Mouse (Mus musculus): Measurements from ENCODE around the gene Lgals3bp. TPM values are rescaled to one million over a fixed set of nuclear protein-coding genes. Genes with fewer than 3 reads are reported as not detected.

Gene Lgals3bp
- polyA plus RNA-seq, 2 experiments: 30.1 to 36.6 TPM

GRCm38 (mm10) chr11:118428460-118428868 is 26.6 kb upstream of the Lgals3bp start:
- H3K4me1 ChIP-seq (replicated peaks; ENCODE audit: control insufficient read depth in 2 of 2, insufficient read depth in 2 of 2, low read length in 1 of 2): peaks cover 0 to 4% of the 10 kb centered on the region in 2 experiments; a peak in 2 of 4 replicates
- no peak for ATAC-seq (ENCODE audit: insufficient read depth)
- no peak for DNase-seq (ENCODE audit: low read depth in 3 of 3, low spot score in 3 of 3)
- H3K9me3 ChIP-seq (ENCODE audit: control insufficient read depth, low read length): no peaks in the 10 kb centered on the region
- H3K4me3 ChIP-seq (ENCODE audit: insufficient read depth in 1 of 2, low read depth in 2 of 2, low read length in 2 of 2): peak overlapping the region in 1 of 2 experiments; percentile 45; a peak in 2 of 4 replicates
- H3K27me3 ChIP-seq (ENCODE audit: control insufficient read depth, insufficient read depth, low read length): no peaks in the 10 kb centered on the region
- no peaks in the 10 kb centered on the region for H3K36me3 ChIP-seq (replicated peaks; ENCODE audit: control insufficient read depth, insufficient read depth, low read depth)
- 14% methylated on average over 11 of the region's 11 CpGs for WGBS (ENCODE audit: insufficient replicate concordance)
- no peak for TF ChIP-seq CTCF (IDR thresholded peaks at IDR 0.05; ENCODE audit: low read depth)
- no peak for TF ChIP-seq EP300 (IDR thresholded peaks at IDR 0.05; ENCODE audit: low read depth)
- H3K4me2 ChIP-seq (ENCODE audit: low read depth): no peak overlapping the region
- H3K27ac ChIP-seq: no peak overlapping the region
- H3K9ac ChIP-seq (replicated peaks): no peak overlapping the region

- no peak for ATAC-seq (ENCODE audit: insufficient read depth)
- TF ChIP-seq CTCF (IDR thresholded peaks at IDR 0.05; ENCODE audit: low read depth): no peak
- TF ChIP-seq EP300 (IDR thresholded peaks at IDR 0.05; ENCODE audit: low read depth): no peak
- Histone ChIP-seq H3K4me2 (ENCODE audit: low read depth) (no peak within 1 kb of the TSS), H3K36me3 (replicated peaks; ENCODE audit: control insufficient read depth, insufficient read depth, low read depth) (no peaks in the 10 kb centered on the region), H3K9me3 (ENCODE audit: control insufficient read depth, low read length) (no peaks in the 10 kb centered on the region), H3K9ac (replicated peaks) (no peak within 1 kb of the TSS), H3K27ac (no peak within 1 kb of the TSS), H3K4me3 (ENCODE audit: insufficient read depth in 1 of 2, low read depth in 2 of 2, low read length in 2 of 2) (peak within 1 kb of the TSS in 1 of 2 experiments; percentile 45; a peak in 2 of 4 replicates), H3K4me1 (replicated peaks; ENCODE audit: control insufficient read depth in 2 of 2, insufficient read depth in 2 of 2, low read length in 1 of 2) (peaks cover 0 to 4% of the 10 kb centered on the region in 2 experiments; a peak in 2 of 4 replicates), H3K27me3 (ENCODE audit: control insufficient read depth, insufficient read depth, low read length) (no peaks in the 10 kb centered on the region)
- DNase-seq (ENCODE audit: low read depth in 3 of 3, low spot score in 3 of 3): no peak
- under 1% methylated on average over 8 of the region's 8 CpGs for WGBS (ENCODE audit: insufficient replicate concordance)
Observed at GRCm38 (mm10) chr11:118427986-118428385, 26.1 kb upstream of the Lgals3bp start, which contains the start of gene C1qtnf1. C1qtnf1 (plus strand) TSS chr11:118428203.

- no peak for ATAC-seq (ENCODE audit: insufficient read depth)
- Histone ChIP-seq H3K9ac (replicated peaks) (no peak overlapping the region), H3K27ac (no peak overlapping the region)
Observed at GRCm38 (mm10) chr11:118427266-118427779, 25.4 kb upstream of the Lgals3bp start.

GRCm38 (mm10) chr11:118426765-118427164 is 24.9 kb upstream of the Lgals3bp start:
- Histone ChIP-seq H3K9ac (replicated peaks) (no peak overlapping the region), H3K27me3 (ENCODE audit: control insufficient read depth, insufficient read depth, low read length) (no peaks in the 10 kb centered on the region), H3K9me3 (ENCODE audit: control insufficient read depth, low read length) (no peaks in the 10 kb centered on the region), H3K4me1 (replicated peaks; ENCODE audit: control insufficient read depth in 2 of 2, insufficient read depth in 2 of 2, low read length in 1 of 2) (peaks cover 0 to 4% of the 10 kb centered on the region in 2 experiments; a peak in 2 of 4 replicates), H3K4me3 (ENCODE audit: insufficient read depth in 1 of 2, low read depth in 2 of 2, low read length in 2 of 2) (no peak overlapping the region), H3K4me2 (ENCODE audit: low read depth) (no peak overlapping the region), H3K27ac (no peak overlapping the region), H3K36me3 (replicated peaks; ENCODE audit: control insufficient read depth, insufficient read depth, low read depth) (no peaks in the 10 kb centered on the region)
- 46% methylated on average over 5 of the region's 5 CpGs for WGBS (ENCODE audit: insufficient replicate concordance)
- no peak for DNase-seq (ENCODE audit: low read depth in 3 of 3, low spot score in 3 of 3)
- ATAC-seq (ENCODE audit: insufficient read depth): no peak
- TF ChIP-seq EP300 (IDR thresholded peaks at IDR 0.05; ENCODE audit: low read depth): no peak
- no peak for TF ChIP-seq CTCF (IDR thresholded peaks at IDR 0.05; ENCODE audit: low read depth)

More at GRCm38 (mm10) chr11:118427266-118427779, 25.4 kb upstream of the Lgals3bp start:
- Histone ChIP-seq H3K9me3 (ENCODE audit: control insufficient read depth, low read length) (no peaks in the 10 kb centered on the region), H3K27me3 (ENCODE audit: control insufficient read depth, insufficient read depth, low read length) (no peaks in the 10 kb centered on the region), H3K4me3 (ENCODE audit: insufficient read depth in 1 of 2, low read depth in 2 of 2, low read length in 2 of 2) (no peak overlapping the region), H3K4me2 (ENCODE audit: low read depth) (no peak overlapping the region), H3K4me1 (replicated peaks; ENCODE audit: control insufficient read depth in 2 of 2, insufficient read depth in 2 of 2, low read length in 1 of 2) (peaks cover 0 to 4% of the 10 kb centered on the region in 2 experiments; a peak in 2 of 4 replicates), H3K36me3 (replicated peaks; ENCODE audit: control insufficient read depth, insufficient read depth, low read depth) (no peaks in the 10 kb centered on the region)
- no peak for TF ChIP-seq EP300 (IDR thresholded peaks at IDR 0.05; ENCODE audit: low read depth)
- TF ChIP-seq CTCF (IDR thresholded peaks at IDR 0.05; ENCODE audit: low read depth): no peak
- WGBS (ENCODE audit: insufficient replicate concordance): 20% methylated on average over 3 of the region's 3 CpGs
- DNase-seq (ENCODE audit: low read depth in 3 of 3, low spot score in 3 of 3): no peak

GRCm38 (mm10) chr11:118424621-118425335 is 22.9 kb upstream of the Lgals3bp start:
- H3K9me3 ChIP-seq (ENCODE audit: control insufficient read depth, low read length): no peaks in the 10 kb centered on the region
- no peak for TF ChIP-seq EP300 (IDR thresholded peaks at IDR 0.05; ENCODE audit: low read depth)
- 0 out of 2 replicates have a peak, but pooled peaks have one; percentile 3 for TF ChIP-seq CTCF (IDR thresholded peaks at IDR 0.05; ENCODE audit: low read depth)
- no peak overlapping the region for H3K4me3 ChIP-seq (ENCODE audit: insufficient read depth in 1 of 2, low read depth in 2 of 2, low read length in 2 of 2)
- peaks cover 0 to 5% of the 10 kb centered on the region in 2 experiments; a peak in 3 of 4 replicates for H3K4me1 ChIP-seq (replicated peaks; ENCODE audit: control insufficient read depth in 2 of 2, insufficient read depth in 2 of 2, low read length in 1 of 2)
- WGBS (ENCODE audit: insufficient replicate concordance): 51% methylated on average over 13 of the region's 13 CpGs
- no peak overlapping the region for H3K9ac ChIP-seq (replicated peaks)
- ATAC-seq (ENCODE audit: insufficient read depth) (no peak), DNase-seq (ENCODE audit: low read depth in 3 of 3, low spot score in 3 of 3) (no peak)
- no peaks in the 10 kb centered on the region for H3K36me3 ChIP-seq (replicated peaks; ENCODE audit: control insufficient read depth, insufficient read depth, low read depth)
- H3K4me2 ChIP-seq (ENCODE audit: low read depth): no peak overlapping the region
- H3K27me3 ChIP-seq (ENCODE audit: control insufficient read depth, insufficient read depth, low read length): no peaks in the 10 kb centered on the region
- H3K27ac ChIP-seq: no peak overlapping the region

All from liver, embryonic 14.5 days (tissue).